Comparison of ENCODE assay signal across 10 mouse cellular contexts in the genomic region with DNA sequence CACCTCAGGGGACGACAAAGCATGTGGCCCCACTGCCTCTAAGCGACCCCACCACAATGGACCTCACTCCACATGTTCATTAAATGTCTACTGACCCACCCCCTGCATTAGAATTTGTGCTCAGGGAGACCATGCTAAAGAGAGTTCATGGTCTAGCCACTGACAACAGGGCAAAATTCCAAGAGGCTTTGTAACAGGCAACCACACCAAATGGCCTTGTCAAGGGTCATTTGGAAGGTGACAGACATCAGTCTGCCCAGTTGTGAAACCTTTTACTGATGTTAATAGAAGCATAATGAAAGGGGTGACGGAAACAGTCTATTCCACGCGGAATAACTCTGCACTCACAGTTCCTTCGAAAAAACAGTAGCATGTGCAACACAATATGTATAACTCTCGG.
"Had no signal": no experiment of that assay in that cellular context is flagged by ENCODE, and none has a peak within 500 bp of the region (broad histone marks: within the 10 kb centered on the region; RNA-seq: fewer than 3 reads in every experiment).

No protein-coding gene starts in this region.

- DNase-seq: kidney, adult 18-20 months; left cerebral cortex, postnatal 4 days; liver; liver, postnatal 0 days; lung, embryonic 14.5 days; midbrain, embryonic 14.5 days; right cerebral cortex, postnatal 14 days; right cerebral cortex, postnatal 4 days; spleen, adult 18-20 months; thymus, postnatal 25 days had no signal
